Mouse (Mus musculus) ovary, postnatal 14 days (tissue): ENCODE results near the gene Rtel1.

ENCODE experiments used
- DNase-seq: peaks from one replicate; pipeline ENCODE4 v3.0.0; 2022; ENCODE audit warnings: low spot score

The Rtel1 gene

GRCm38 (mm10) chr2:181391022-181391421 is 71.5 kb downstream of the Rtel1 start:
- DNase-seq = no peak

- DNase-seq = no peak
These were observed 72.0 kb downstream of the Rtel1 start for GRCm38 (mm10) chr2:181391541-181391940.

DNA sequence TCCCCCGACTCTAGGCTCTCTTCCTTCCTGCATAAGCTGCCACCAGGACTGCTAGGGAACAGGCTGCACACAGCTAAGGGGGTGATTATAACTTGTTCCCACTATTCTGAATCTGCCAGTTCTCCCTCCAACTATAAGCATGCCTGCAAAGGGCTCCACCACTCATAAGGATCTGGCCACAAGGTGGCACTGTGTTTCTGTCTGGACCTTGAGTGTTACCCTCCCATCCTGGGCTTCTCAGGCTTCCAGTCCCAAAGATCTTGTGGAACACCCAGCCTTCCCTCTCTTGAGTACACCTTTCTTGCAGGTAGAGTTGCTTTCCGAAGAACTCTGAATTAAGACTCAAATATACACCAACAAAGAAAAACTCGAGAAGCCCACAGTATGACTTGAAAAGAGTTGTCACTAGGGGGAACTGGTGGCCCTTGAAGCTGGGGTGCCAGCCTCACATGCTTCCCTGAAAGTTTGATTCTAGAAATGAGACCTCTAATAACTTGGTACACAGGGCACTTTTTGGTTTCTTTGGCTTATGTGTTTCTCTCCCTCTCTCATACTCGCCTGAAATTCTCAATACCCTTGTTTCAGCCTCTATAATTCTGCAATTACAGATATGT is 73.2 kb downstream of the Rtel1 start:
- peak; percentile 85 for DNase-seq

GRCm38 (mm10) chr2:181394086-181394485 is 74.5 kb downstream of the Rtel1 start:
- no peak for DNase-seq

GRCm38 (mm10) chr2:181397207-181397761 is 77.7 kb downstream of the Rtel1 start:
- DNase-seq = no peak

- DNase-seq = no peak
These were observed 82.0 kb downstream of the Rtel1 start for GRCm38 (mm10) chr2:181401497-181401896.

DNA sequence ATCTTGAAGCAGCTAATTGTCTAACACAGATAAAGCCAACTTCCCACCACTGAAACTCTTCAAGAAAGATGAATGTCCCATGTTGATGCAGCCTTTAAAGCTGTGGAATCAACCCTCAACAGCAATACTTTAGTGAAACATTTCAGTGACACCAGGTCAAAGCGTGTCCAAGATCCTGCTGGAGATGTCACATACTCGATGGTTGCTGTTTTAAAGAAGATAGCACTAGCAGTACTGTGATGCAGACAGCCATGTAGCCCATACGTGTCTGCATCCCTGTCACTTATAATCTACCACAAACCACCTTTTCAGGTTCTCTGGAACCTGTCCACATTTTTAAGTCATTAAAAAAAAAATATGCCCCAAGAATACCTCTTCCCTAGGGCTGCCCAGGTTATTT is 84.2 kb downstream of the Rtel1 start:
- no peak for DNase-seq
